Mouse (Mus musculus) ES-E14 (cell line): ENCODE results near the gene Cyp2a5.
"Not testable (repeated sequence)": the region's sequence is repeated elsewhere in the genome, so short reads cannot be mapped to it uniquely, and the experiment has no call there.

Source experiments
- CHD2 ChIP-seq: IDR thresholded peaks from 2 replicates; pipeline ENCODE4 v1.6.1; 2014; ENCODE audit warnings: mild to moderate bottlenecking, low read depth, low read length, inconsistent platforms
- HCFC1 ChIP-seq: IDR thresholded peaks from 2 replicates; pipeline ENCODE4 v1.6.1; 2012; ENCODE audit warnings: low read length, inconsistent platforms, borderline replicate concordance; ENCODE audit not compliant: insufficient read depth
- MAFK ChIP-seq: IDR thresholded peaks from 2 replicates; pipeline ENCODE4 v1.6.1; 2014; ENCODE audit warnings: mild to moderate bottlenecking, low read depth, low read length, inconsistent platforms; ENCODE audit not compliant: insufficient read depth
- ZC3H11A ChIP-seq: IDR thresholded peaks from 2 replicates; pipeline ENCODE4 v1.6.1; 2012; ENCODE audit warnings: low read depth, mild to moderate bottlenecking, inconsistent platforms, low read length, borderline replicate concordance
- ZNF384 ChIP-seq: IDR thresholded peaks from 2 replicates; pipeline ENCODE4 v1.6.1; 2012; ENCODE audit warnings: low read depth, low read length, inconsistent platforms

DNA sequence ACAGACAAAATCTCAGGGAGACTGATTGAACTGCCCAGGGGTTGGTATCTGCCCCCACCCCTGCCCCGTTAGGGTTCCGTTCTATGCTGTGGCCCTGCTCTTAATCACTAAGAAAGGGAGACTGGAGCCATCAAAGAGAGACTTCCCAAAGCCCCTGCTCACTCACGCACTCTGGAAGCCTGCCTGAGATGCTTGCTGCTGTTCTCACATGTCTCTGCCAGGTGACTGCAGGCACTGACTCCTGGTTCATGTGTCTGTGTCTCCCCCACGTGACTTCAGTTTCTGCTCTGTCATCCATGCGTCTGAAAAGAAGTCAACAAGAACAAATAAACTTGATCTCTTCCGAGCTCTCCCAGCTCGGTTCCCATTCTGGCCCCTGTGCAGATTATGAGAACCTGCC is 2.4 kb upstream of the Cyp2a5 start:
- TF ChIP-seq MAFK, ZNF384, CHD2, ZC3H11A, HCFC1: not testable (repeated sequence)
